Mouse (Mus musculus) NIH3T3 (cell line): ENCODE data around the gene Eif1ad.

Experiments
- DNase-seq: peaks from one replicate; pipeline ENCODE4 v3.0.0-alpha.2; 2012; ENCODE audit warnings: low read depth

Gene Eif1ad

DNA sequence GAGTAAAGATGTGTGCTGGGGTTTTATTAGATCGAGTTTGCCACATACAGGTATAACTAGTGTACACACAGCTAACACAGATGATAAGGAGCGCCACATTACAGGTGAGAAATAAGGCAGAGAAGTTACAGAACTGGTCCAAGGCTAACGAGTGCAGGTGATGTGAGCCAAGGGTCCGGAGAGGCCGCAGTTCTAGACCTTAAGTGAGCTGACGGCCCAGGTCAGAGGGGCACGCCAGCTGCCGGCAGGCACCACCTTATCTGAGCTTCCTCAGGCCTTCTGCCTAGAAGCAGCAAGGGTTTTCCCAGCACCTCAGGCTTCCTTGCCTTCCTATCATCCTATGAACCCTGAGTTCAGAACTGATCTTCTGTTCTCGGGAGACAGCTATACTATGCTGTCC is 53.1 kb downstream of the Eif1ad start:
- no peak for DNase-seq

DNA sequence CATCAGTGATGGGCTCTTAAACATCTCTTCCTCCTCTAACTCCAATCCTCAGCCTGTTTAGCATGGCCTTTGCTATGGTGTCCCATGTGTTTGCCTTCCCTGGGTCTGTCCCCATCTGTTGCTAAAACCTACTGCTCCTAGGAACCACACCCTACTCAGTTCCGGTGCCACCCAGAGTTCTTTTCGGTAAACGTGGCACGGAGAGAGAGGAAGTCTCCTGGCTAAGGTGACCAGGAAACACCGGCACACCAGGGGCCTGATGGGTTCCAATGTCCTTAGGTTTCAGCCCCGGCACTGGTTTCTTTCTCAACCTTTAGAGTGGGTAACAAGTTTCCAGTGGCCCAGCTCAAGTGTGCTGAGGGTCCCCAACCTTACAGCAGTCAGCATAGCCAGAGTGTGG is 54.0 kb downstream of the Eif1ad start:
- no peak for DNase-seq
